Mouse (Mus musculus): Measurements from ENCODE around the gene Itga2. TPM values are rescaled to one million over a fixed set of nuclear protein-coding genes. Genes with fewer than 3 reads are reported as not detected.
A peak's percentile ranks its signal among the peaks of the same experiment; 100 is the strongest.

Itga2 gene
- 1 to 10 TPM; 1.1 to 1.5 TPM for total RNA-seq (2021)
- long read RNA-seq, experiment 1: 0 reads
- long read RNA-seq, experiment 2, partial matches to known transcripts: 0 of 1 reads
- long read RNA-seq, experiment 2, other reads (novel, unspliced or antisense): 1 of 1 reads

DNA sequence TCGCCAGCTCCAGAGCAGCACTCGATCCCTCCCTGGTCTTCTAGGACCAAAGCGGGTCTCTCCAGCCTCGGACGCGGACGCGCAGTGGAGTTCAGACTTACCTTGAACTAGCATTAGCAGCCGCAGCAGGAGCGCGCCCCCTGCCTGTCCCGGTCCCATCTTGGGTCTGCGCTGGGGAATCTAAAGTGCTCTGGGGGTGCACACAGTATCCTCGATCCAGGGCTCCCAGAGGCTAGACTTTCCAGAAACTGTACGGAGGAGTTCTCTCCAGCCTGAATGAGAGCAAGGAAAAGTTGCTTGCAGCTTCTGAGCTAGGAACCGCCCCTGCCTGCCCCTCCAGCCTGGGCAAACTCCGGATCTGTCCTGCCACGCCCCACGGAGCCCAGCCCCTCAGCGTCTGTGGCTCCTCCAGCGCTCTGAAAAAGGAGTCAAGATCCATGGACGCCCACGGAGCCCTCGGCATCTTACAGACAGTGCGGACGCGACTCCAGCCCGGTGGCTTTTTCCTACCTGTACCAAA, at the start of gene Itga2:
Gene Itga2 (minus strand): TSS at position 326 of the 520 bp plus-strand sequence.
- peak; percentile 58 to 66 for DNase-seq (ENCODE audit: low spot score in 2 of 2)

DNA sequence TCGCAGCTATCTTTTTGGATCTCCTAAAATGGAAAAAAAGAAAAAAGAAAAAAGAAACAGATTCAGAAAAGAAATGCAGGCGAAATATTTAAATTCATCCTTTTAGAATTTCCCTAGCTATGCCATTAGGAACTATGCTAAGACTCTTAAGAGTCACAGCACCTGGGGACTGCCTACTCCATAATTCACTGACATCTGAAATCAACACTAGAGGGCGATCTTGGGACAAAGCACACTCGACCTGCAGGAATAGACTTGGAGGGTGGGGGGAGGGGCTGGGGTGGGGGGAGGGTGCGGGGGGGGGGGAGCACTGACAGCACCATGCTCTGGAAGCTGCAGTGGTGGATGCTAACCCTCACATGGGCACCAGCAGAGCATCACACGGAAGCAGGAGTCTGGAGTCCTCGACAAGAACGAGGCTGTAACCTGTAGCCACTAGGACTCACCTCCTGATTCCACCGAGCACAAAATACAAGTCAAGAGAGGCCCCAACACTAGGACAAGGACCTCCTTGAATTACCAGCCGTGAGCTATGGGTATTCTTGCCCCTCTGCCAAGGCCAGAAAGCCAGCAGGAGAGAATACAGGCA, 49.0 kb upstream of the Itga2 start:
- DNase-seq (ENCODE audit: low spot score in 2 of 2): no peak

DNA sequence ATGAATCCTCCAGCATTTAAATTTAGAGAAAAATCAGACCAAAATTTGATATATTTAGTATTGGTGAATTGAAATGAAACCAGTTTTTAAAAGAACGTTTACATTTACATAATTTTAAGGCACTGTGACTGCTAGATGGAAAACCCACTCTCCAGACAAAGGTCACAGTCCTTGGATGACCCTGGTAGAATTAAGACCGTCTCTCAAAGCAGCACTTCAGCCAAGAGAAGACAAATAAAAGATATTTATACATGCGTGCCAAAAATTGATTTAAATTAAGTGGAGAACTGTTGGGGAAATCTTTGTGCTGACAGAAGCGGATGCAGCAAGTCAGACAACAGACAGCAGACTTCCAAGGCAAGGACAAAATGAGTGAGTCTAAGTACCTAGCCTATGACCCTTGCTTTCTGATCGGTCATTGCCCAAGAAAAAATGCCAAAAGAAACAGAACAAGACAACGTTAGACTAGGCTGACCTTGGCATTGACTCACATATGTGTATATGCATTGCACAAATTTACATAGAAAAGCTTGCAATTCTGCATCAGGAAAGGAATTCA, 42.7 kb upstream of the Itga2 start:
- no peak for DNase-seq (ENCODE audit: low spot score in 2 of 2)

DNA sequence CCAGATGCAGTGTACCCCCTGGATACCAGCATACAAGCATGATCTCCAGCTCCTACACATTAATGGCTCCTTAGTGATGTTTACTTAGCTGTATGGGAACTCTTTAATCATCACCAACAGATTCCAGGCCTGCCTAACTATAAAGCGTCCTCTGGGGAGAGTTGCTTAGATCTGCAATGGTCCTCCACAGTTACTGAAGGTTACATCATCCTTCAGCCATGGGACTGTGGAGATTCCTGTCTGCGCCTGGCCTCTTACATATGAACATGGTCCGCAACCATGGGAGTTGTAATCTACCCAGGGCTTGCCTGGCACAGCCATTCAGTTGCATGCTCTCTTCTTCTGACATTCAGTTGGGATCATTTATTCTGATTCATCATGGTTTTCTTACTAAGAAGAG, 40.0 kb upstream of the Itga2 start:
- no peak for DNase-seq (ENCODE audit: low spot score in 2 of 2)

DNA sequence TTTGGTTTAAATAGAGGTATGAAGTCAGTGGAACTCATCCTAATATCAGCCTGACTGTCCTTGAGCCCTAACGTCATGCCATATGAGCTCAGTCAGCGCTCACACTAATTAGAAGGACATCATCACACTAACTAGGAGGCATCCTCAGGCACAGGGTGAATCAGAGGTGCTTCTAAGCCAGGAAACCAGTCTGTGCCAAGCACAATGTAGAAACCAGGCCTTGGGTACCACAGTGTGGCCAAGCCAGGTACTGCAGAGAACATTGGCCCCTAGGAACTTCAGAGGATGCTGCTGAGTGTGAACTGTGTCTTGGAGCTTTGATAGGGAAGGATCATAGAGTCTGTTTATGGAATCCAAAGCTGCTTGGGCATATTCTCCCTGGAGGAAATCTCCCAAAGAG, 32.3 kb upstream of the Itga2 start:
- DNase-seq (ENCODE audit: low spot score in 2 of 2): peak; percentile 77 to 82

DNA sequence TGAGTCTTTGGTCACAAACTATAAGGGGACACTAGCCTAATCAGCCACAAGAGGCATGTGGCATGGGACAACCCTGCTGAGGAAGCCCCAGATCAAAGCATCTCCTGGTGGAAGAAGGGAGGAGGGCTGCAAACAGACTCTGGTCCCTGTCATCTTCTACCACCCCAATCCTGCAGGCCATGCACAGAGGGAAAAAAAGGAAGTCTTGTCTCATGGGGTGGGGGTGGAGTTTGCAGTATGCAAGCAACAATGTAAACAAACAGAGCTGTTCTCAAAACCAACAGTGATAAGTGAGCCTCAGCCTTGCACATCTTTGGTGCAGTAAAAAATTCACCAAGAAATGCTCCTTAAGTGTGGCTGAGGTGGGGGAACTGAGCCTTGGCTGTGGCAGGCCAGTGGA, 22.6 kb upstream of the Itga2 start:
- DNase-seq (ENCODE audit: low spot score in 2 of 2): no peak

DNA sequence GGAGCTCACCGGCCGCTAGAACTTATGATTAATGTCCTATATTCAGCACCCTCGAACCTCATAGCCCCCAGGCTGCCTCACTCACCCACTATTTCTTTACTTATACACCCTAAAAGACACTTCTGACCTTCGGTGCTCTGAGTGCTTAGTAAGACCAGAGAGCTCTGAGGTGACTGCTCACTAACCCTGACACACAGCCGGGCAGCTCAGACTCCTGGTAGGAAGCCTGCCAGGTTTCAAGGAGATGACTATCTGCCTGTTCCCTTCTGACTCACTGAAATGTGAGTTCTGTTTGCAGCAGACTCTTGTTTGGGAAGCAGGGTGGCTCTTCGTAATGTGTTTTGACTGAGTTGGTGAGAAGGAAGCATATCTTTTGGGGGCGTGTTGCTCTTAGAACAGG, 1.6 kb upstream of the Itga2 start:
- peak in 1 of 2 experiments; percentile 18 for DNase-seq (ENCODE audit: low spot score in 2 of 2)

DNA sequence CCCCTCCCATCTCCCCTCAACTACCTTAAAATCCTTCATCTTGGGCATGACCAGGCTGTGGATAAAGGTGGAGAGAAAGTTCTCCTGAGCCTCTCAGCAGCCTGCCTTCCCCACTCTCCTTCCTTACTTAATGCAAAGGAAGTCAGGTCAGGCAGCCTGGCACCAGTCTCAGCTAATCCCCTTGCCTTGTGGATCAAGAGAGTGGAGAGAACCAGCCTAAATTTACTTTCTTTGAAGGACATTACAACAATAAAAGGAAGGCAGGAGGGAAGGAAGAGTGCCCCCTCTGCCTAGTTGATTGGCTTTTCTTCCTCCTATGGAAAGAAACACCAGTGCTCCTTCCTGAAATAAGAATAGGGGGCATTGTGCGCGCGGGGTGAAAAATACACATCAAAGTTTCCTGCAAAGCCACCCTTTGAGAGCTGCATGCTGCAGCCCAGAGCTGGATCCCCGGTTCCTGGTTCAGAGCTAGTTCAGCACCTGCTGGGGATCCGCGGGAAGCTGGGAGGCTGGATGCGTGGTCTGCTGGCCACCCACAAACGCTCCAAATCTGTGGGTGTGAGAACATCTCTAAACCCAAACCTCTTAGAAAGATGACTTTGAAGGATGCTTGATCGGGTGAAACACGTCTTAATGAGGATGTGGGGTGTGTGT, 777 bp downstream of the Itga2 start:
- peak in 1 of 2 experiments; percentile 14 for DNase-seq (ENCODE audit: low spot score in 2 of 2)

DNA sequence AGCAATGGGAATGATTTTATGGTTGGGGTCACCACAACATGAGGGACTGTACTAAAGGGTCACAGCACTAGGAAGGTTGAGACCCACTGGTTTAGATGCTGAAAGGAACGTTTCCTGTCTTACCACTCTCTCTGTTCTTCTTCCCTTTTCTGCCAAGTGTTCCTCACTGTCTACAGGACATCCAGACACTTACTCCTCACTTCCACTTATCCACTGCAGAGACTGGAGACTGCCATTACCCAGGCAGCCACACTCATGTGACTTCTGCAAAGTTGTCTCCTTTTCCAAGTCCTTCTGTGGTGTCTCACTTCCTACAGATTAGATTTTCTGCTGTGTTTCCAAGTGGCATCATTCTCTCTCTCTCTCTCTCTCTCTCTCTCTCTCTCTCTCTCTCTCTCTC, 7.1 kb downstream of the Itga2 start:
- no peak for DNase-seq (ENCODE audit: low spot score in 2 of 2)

DNA sequence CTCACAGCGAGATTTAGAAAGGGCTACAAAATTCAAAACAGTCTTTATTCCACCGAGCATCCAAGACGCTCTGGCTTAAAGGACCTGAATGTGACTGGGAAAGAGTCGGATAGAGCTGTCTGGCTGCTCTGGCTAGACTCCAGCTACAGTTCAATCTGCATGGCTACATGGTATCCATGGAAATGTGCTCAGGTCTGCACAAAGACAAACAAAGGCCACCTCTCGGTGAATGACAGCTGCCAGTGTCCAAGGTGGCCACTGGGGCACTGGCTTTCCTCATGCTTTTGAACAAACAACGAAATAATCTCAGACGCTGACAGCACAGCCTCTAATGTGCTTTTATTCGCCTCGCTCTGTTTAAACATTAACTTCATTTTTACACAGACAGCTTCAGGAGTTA, 8.6 kb downstream of the Itga2 start:
- DNase-seq (ENCODE audit: low spot score in 2 of 2): no peak

DNA sequence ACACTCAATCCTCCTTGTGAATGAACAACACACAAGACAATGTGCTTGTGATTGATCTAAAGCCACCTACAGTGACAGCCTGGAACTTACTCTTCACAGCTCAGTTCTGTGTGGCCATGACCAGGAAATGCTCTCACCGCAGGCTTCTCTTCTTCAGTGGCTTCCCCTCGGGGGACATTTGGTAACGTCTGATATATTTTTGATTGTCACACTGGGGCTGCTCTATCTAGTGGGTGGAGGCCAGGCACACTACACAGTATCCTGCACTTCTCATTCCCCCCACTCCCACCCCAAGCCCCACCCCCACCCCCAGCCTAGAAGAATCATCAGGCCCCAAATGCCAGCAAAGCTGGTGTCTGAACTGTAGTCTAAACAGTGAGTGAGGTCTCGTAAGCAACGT, 16.1 kb downstream of the Itga2 start:
- DNase-seq (ENCODE audit: low spot score in 2 of 2): no peak

DNA sequence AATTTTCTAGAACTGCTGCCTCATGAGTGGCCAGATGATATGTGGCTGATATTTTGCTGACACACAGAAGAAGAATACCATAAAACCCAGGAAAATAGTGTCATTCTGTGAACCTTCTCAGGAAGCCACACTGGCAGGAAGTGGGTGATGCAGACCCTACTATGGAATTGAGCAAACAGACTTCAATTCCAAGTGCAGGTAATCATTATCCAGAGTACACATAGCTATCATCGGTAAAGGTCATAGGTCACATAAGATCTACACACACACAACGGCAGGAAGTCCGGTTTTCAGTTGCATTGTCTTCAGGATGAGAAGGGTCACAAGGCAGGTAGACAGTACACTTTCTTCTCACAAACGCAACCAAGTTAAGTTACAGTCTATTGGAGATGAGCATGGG, 16.9 kb downstream of the Itga2 start:
- no peak for DNase-seq (ENCODE audit: low spot score in 2 of 2)

DNA sequence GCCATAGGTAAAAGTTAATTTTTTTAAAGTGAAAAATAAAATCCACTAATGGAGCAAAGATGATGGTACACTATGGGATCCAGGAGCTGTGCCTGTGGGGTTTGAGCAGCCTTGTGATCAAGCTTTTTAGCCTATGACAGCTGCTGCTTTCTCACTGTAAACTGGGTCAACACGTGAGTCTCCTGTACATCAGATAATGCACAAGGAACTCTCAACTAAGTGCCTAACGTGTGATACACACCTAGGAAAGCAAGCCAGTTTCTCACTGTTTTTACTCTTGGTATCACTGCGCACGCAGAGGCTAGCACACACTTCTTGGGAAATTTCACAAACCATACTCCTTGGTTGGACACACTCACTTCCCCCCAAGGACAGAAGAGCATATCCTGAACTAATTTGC, 17.3 kb downstream of the Itga2 start:
- DNase-seq (ENCODE audit: low spot score in 2 of 2): no peak

DNA sequence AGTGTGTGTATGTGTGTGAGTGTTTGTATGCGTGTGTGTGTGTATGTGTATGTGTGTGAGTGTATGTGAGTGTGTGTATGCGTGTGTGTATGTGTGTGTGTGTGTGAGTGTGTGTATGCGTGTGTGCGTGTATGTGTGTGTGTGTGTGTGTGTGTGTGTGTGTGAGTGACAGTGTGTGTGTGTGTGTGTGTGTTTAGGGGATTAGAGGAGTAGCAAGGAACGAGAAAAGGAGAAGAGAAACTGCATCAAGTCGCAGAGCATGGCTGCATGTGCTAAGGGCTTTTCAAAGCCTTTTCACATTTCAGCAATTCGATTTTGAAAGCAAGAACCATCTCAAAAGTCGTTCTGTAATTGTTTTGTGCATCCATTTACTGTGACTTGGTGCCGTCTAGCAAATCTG, 21.3 kb downstream of the Itga2 start:
- DNase-seq (ENCODE audit: low spot score in 2 of 2): no peak

DNA sequence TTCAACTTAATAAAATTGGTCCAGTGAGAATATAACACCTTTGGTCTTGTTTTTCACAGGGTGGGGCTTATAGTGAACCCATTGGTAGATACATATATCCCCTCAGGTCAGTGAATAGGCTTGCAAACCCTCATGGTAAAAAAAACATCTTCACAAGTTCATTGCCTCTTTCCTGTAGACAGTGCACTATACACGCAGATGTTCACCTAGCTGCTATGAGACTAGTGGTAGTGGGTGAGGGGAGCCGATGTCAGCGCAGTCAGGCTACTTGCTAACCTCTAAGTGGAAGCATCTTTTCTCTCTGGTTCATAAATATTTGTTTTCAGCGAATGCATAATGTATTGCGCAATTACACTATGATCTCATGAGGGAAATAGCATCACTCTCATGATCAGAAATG, 22.4 kb downstream of the Itga2 start:
- no peak for DNase-seq (ENCODE audit: low spot score in 2 of 2)

DNA sequence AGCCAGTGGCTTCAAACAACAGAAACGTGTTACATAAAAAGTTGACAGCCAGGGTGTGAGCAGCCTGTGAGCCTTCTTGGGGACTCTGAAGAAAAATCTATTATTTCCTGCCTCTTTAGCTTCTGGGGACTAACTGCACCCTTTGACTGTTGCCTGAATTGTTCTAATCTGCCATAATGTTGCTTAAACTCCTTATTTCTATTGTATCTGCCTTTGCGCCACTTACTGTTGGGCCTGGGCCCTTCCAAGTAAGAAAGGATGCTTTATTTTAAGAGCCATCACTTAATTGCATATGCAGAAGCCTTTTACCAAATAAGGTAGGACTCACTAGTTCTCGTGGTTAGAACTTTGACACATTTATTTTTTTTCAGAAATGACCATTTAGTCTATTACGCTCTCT, 24.0 kb downstream of the Itga2 start:
- no peak for DNase-seq (ENCODE audit: low spot score in 2 of 2)

DNA sequence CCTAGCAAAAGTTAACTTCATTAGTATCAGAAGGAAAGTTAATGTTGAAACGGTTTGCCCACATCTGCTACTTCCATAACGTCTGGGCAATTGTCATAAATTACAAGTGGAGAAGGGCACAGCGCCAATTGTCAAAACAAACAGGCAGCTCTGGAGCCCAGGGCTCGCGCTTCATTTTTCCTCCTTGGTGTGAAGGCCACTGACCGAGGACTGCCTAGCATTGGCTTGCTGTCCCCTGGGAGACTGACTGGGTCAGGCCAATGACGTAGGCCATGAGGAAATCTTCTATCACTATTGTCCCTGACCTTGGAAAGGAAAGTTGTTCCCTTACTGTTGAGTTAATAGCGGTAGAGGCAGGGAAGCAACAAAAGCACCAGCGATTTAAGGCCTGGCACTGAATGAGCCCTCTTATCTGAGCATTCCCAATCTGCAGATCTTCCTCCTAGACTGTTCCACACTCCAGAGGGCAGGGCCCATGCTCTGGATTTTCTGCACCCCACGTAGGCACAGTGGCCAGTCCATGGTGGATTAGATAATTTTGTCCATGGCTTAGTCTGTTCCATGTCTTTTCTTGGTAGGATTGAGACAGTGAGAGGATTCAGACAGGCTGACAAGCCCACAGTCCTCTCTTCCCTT, 35.0 kb downstream of the Itga2 start:
- DNase-seq (ENCODE audit: low spot score in 2 of 2): peak; percentile 40 to 63

DNA sequence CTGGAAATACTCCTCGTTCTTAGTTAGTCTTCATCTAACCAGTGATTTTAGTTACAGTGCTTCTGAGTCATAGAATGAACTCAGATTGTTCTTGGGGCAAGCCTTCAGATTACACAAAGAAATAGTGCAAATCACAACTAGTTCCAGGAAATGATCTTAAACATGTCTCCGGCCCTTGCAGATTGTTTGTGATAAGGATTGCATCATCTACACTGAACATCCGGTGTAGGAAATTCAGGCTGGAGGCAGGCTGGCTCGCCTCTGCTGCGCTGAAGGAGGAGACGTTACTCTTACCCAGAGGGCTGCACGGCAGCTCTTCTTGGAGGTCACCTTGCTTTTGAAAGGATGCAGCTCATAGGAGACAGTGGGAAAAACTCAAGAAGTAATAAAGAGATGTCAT, 36.0 kb downstream of the Itga2 start:
- DNase-seq (ENCODE audit: low spot score in 2 of 2): no peak

DNA sequence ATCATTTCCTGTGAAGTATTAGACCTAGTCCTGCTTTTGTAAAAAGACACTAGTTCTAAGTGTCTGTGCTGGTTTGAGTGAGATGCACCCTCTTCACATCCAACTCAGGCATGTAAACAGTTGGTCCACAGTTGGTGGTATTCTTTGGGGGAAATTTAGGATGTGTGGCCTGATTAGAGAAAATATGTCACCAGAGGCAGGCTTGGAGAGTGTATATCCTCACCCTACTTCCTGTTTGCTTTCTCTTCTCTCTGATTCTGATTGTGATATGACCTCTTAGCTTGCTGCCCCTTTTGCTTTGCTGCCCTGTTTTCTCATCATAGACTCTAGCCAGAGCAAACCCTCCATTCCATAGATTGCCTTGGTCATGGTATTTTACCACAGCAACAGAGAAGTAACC, 37.2 kb downstream of the Itga2 start:
- DNase-seq (ENCODE audit: low spot score in 2 of 2): no peak

DNA sequence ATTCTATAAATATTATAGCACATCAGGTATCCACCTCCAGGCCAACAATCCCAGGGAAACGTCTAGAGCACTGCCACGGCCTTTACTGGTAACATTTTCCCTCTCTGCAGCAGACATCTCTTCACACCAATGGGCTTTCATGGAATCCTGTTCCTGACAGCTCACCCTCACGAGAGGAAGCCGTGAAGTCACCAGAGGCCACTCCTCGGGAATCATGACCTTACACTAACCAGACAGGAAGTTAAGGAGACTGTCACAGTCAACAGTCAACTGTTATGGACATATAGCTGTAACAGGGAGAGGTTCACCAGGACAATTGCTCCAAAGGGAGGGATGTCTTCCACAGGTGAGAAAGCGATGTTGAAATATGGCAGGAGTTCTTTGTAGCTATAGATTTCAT, 40.2 kb downstream of the Itga2 start:
- no peak for DNase-seq (ENCODE audit: low spot score in 2 of 2)

DNA sequence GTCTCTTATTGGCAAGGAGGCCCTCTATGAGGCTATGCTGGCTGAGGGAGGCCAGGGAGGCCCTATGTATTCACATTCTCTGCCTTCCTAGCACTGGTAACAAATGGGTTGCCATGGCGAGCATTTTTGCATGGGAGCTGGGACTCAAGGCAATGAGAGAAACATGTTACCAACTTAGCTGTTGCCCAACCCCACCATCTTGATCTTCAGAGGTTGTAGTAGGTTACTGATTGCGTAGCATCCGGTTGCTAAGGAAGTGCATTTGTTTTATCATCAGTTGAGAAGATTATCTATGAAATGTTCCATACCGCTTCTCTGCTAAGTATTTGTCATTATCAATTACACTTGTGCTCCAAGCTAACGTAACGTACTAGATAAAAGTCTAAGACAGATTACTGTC, 44.2 kb downstream of the Itga2 start:
- DNase-seq (ENCODE audit: low spot score in 2 of 2): no peak

DNA sequence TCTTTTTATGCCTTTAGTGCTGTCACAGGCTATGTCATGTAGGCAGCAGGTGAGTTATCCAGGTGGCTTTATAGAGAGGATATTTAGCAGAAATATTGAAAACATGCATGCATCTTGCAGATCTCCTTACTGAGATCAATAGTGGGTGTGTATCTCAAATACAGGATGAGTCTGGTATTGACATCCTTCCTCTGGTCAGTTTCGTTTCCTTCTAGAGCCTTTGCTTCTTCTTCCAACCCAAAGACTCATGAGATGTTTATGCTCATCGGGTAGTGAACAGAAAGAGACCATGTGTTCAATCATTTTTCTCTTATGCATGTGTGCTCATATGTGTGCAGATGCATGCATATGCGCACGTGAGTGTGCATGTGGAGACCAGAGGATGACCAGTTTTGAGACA, 44.6 kb downstream of the Itga2 start:
- no peak for DNase-seq (ENCODE audit: low spot score in 2 of 2)

Measured in adrenal gland, adult 18-20 months (tissue).